Mouse (Mus musculus) layer of hippocampus, postnatal 10 days (tissue): Measurements from ENCODE around the gene Gnl1. TPM values are rescaled to one million over a fixed set of nuclear protein-coding genes. Genes with fewer than 3 reads are reported as not detected.
A peak's percentile ranks its signal among the peaks of the same experiment; 100 is the strongest.
"Not testable (repeated sequence)": the region's sequence is repeated elsewhere in the genome, so short reads cannot be mapped to it uniquely, and the experiment has no call there.

Experiments
- DNase-seq, 2 experiments: peaks; one replicate each; pipeline ENCODE4 v3.0.0; 2021; ENCODE audit warnings: low spot score in 2 of 2
- microRNA-seq, 2 experiments: library from miRNA; unstranded; fragments of <30 nt; microRNA quantifications; one replicate each; pipeline ENCODE4 v1.2.0; 2021
- total RNA-seq, 2 experiments: library from RNA; stranded (reverse); gene quantifications; 2 replicates each; pipeline ENCODE4 v1.2.3; 2021

Gnl1 gene
- total RNA-seq, 2 experiments from 2014 or later = 123 to 128 TPM

GRCm38 (mm10) chr17:36023710-36024654 lies 44.3 kb downstream of the Gnl1 start:
- DNase-seq = no peak

GRCm38 (mm10) chr17:36025197-36025596 lies 45.5 kb downstream of the Gnl1 start:
- DNase-seq = no peak

- DNase-seq = no peak
Measured at GRCm38 (mm10) chr17:36025901-36026300, 46.2 kb downstream of the Gnl1 start.

- DNase-seq = no peak
Measured at GRCm38 (mm10) chr17:36027663-36028062, 48.0 kb downstream of the Gnl1 start.

- DNase-seq = no peak
Measured at GRCm38 (mm10) chr17:36028879-36029619, 49.4 kb downstream of the Gnl1 start.

GRCm38 (mm10) chr17:36030046-36030702 lies 50.5 kb downstream of the Gnl1 start:
- DNase-seq = not testable (repeated sequence)

- DNase-seq = not testable (repeated sequence)
Measured at GRCm38 (mm10) chr17:36030703-36031582, 51.3 kb downstream of the Gnl1 start.

GRCm38 (mm10) chr17:36031583-36032331 lies 52.1 kb downstream of the Gnl1 start:
- DNase-seq = peak; percentile 29 to 58

- not testable (repeated sequence) for DNase-seq
Measured at GRCm38 (mm10) chr17:36032351-36032875, 52.8 kb downstream of the Gnl1 start, which contains the start of gene H2-T23. TSS of gene H2-T23 (minus strand) at chr17:36032855.

- DNase-seq = not testable (repeated sequence)
Measured at GRCm38 (mm10) chr17:36034524-36034923, 54.9 kb downstream of the Gnl1 start.

GRCm38 (mm10) chr17:36035010-36035638 lies 55.5 kb downstream of the Gnl1 start:
- DNase-seq = peak; percentile 53 to 63

GRCm38 (mm10) chr17:36036126-36036525 lies 56.5 kb downstream of the Gnl1 start:
- DNase-seq = not testable (repeated sequence)

Small RNA genes within 50 kb of the gene (microRNA-seq; reads per million reads assigned to microRNA genes)
- gene Mir877 = 410 to 633 reads per million in 2 experiments

Other genes starting within 250 kb of the Gnl1 start
- gene Ier3, start 158.2 kb upstream of the Gnl1 start, total RNA-seq = 1 to 10 TPM; 4.3 to 4.6 TPM
- 100 to 1,000 TPM; 163 to 172 TPM for gene Flot1, start 156.6 kb upstream of the Gnl1 start, total RNA-seq
- 1,000 to 10,000 TPM; 1,119 to 1,208 TPM for gene Tubb5, start 141.5 kb upstream of the Gnl1 start, total RNA-seq
- 10 to 100 TPM; 15.8 to 16.2 TPM for gene Mdc1, start 138.3 kb upstream of the Gnl1 start, total RNA-seq
- 1 to 10 TPM; 5.2 to 5.7 TPM for gene Nrm, start 118.5 kb upstream of the Gnl1 start, total RNA-seq
- 10 to 100 TPM; 15.6 to 16.3 TPM for gene Ppp1r18, start 114.3 kb upstream of the Gnl1 start, total RNA-seq
- gene Dhx16, start 100.0 kb upstream of the Gnl1 start, total RNA-seq = 10 to 100 TPM; 26.1 to 36.5 TPM
- 10 to 100 TPM; 69.4 to 77.2 TPM for gene 2310061I04Rik, start 82.4 kb upstream of the Gnl1 start, total RNA-seq
- gene Atat1, start 69.8 kb upstream of the Gnl1 start, total RNA-seq = 100 to 1,000 TPM; 132 to 133 TPM
- gene Mrps18b, start 63.5 kb upstream of the Gnl1 start, total RNA-seq = 10 to 100 TPM; 49.1 to 50.2 TPM
- 10 to 100 TPM; 66.2 to 67.3 TPM for gene Ppp1r10, start 63.4 kb upstream of the Gnl1 start, total RNA-seq
- 10 to 100 TPM; 86.2 to 86.6 TPM for gene Abcf1, start 10.1 kb upstream of the Gnl1 start, total RNA-seq
- gene Prr3, start 385 bp downstream of the Gnl1 start, total RNA-seq = 10 to 100 TPM; 72.1 to 79.2 TPM
- under 1 TPM; 0.54 to 0.80 TPM for gene H2-T24, start 40.7 kb downstream of the Gnl1 start, total RNA-seq
- 1 to 10 TPM; 2.4 to 2.9 TPM for gene H2-T23, start 53.0 kb downstream of the Gnl1 start, total RNA-seq
- 1 to 10 TPM; 8.2 to 9.0 TPM for gene H2-T22, start 62.9 kb downstream of the Gnl1 start, total RNA-seq
- gene Gm6034, start 63.1 kb downstream of the Gnl1 start, total RNA-seq = not detected
- gene Gm11127, start 78.5 kb downstream of the Gnl1 start, total RNA-seq = under 1 TPM; 0.30 to 0.65 TPM
- gene Gm19684, start 141.8 kb downstream of the Gnl1 start, total RNA-seq = not detected
- gene Gm7030, start 149.6 kb downstream of the Gnl1 start, total RNA-seq = not detected
- gene Gm8909, start 188.7 kb downstream of the Gnl1 start, total RNA-seq = not detected
- not detected for gene H2-T3, start 210.4 kb downstream of the Gnl1 start, total RNA-seq